Mouse (Mus musculus): ENCODE data around the gene Calcrl. TPM values are rescaled to one million over a fixed set of nuclear protein-coding genes. Genes with fewer than 3 reads are reported as not detected.

Calcrl gene
- polyA plus RNA-seq, 1 experiment from 2014 or later = 12.8 TPM

- H3K27ac ChIP-seq (ENCODE audit: low read depth) = no peak overlapping the region
- peaks cover 28% of the 10 kb centered on the region for H3K4me1 ChIP-seq (ENCODE audit: insufficient read depth)
- no peak overlapping the region for H3K4me2 ChIP-seq (ENCODE audit: low read depth, low read length)
- H3K36me3 ChIP-seq (replicated peaks; ENCODE audit: insufficient read depth, low read length) = no peaks in the 10 kb centered on the region
- WGBS (ENCODE audit: insufficient replicate concordance) = 72% methylated on average over 5 of the region's 5 CpGs
- no peaks in the 10 kb centered on the region for H3K9me3 ChIP-seq (ENCODE audit: low read length)
- H3K4me3 ChIP-seq (ENCODE audit: low read depth, low read length) = no peak overlapping the region
- TF ChIP-seq EP300 (IDR thresholded peaks at IDR 0.05; ENCODE audit: low read depth) (no peak), CTCF (IDR thresholded peaks at IDR 0.05; ENCODE audit: low read depth) (no peak)
- ATAC-seq (no peak), DNase-seq (no peak)
- no peaks in the 10 kb centered on the region for H3K27me3 ChIP-seq (ENCODE audit: insufficient read depth, low read length)
- no peak overlapping the region for H3K9ac ChIP-seq (replicated peaks)
Measured at GRCm38 (mm10) chr2:84381997-84382396, 43.2 kb downstream of the Calcrl start.

GRCm38 (mm10) chr2:84380816-84381215 is 44.4 kb downstream of the Calcrl start:
- 77% methylated on average over 11 of the region's 11 CpGs for WGBS (ENCODE audit: insufficient replicate concordance)
- H3K27me3 ChIP-seq (ENCODE audit: insufficient read depth, low read length) = no peaks in the 10 kb centered on the region
- DNase-seq = no peak
- H3K4me3 ChIP-seq (ENCODE audit: low read depth, low read length) = no peak overlapping the region
- peaks cover 25% of the 10 kb centered on the region for H3K4me1 ChIP-seq (ENCODE audit: insufficient read depth)
- TF ChIP-seq CTCF (IDR thresholded peaks at IDR 0.05; ENCODE audit: low read depth) = no peak
- no peak for TF ChIP-seq EP300 (IDR thresholded peaks at IDR 0.05; ENCODE audit: low read depth)
- no peak for ATAC-seq
- no peak overlapping the region for H3K27ac ChIP-seq (ENCODE audit: low read depth)
- no peak overlapping the region for H3K4me2 ChIP-seq (ENCODE audit: low read depth, low read length)
- H3K9me3 ChIP-seq (ENCODE audit: low read length) = no peaks in the 10 kb centered on the region
- H3K9ac ChIP-seq (replicated peaks) = no peak overlapping the region
- no peaks in the 10 kb centered on the region for H3K36me3 ChIP-seq (replicated peaks; ENCODE audit: insufficient read depth, low read length)

DNA sequence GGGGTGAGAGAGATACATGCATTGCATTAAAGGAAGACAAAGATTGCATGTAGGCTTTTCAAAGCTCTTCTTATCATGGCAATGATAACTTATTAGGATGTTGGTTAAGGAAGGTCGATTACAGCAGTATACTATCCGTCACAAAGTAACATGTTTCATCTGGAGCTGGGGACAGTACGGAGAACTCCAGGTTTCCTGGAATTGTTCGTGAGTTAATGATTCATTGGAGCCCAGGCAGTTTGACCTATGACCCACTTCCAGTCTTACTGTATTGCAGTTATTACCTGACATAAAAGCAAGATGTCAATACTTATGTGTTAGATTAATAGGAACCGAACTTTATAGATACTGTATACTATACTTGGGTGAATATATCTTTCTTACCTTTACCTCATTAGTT is 46.5 kb downstream of the Calcrl start:
- Histone ChIP-seq H3K36me3 (replicated peaks; ENCODE audit: insufficient read depth, low read length) (no peaks in the 10 kb centered on the region; the same call in 1 of the 2 replicates), H3K9ac (replicated peaks) (no peak overlapping the region), H3K9me3 (ENCODE audit: low read length) (no peaks in the 10 kb centered on the region), H3K4me2 (ENCODE audit: low read depth, low read length) (no peak overlapping the region), H3K4me3 (ENCODE audit: low read depth, low read length) (no peak overlapping the region), H3K27me3 (ENCODE audit: insufficient read depth, low read length) (no peaks in the 10 kb centered on the region), H3K27ac (ENCODE audit: low read depth) (no peak overlapping the region), H3K4me1 (ENCODE audit: insufficient read depth) (peaks cover 13% of the 10 kb centered on the region)
- DNase-seq (no peak), ATAC-seq (peak; percentile 78)
- WGBS (ENCODE audit: insufficient replicate concordance) = 55% methylated on average over 5 of the region's 5 CpGs
- TF ChIP-seq CTCF (IDR thresholded peaks at IDR 0.05; ENCODE audit: low read depth) = no peak
- TF ChIP-seq EP300 (IDR thresholded peaks at IDR 0.05; ENCODE audit: low read depth) = peak; percentile 27; the same call in 1 of the 2 replicates

DNA sequence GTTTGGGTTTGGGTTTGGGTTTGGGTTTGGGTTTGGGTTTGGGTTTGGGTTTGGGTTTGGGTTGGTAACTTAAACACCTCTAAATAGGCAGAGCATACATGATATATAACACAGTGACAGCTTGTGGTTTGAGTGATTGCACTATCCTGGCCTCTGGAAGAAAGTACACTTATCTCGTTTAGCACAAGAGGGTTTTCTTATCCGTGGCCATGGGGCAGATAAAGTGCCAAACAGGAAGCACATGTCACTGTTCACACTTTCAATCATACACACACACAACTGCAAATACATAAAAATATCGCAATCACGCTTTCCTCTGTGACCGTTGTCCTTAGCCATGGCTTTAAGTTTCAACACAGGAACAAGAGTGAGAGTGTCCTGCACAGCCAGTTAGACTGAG is 56.0 kb downstream of the Calcrl start:
- H3K9ac ChIP-seq (replicated peaks) = no peak overlapping the region
- TF ChIP-seq CTCF (IDR thresholded peaks at IDR 0.05; ENCODE audit: low read depth) (no peak), EP300 (IDR thresholded peaks at IDR 0.05; ENCODE audit: low read depth) (peak; percentile 88)
- 16% methylated on average over 5 of the region's 5 CpGs for WGBS (ENCODE audit: insufficient replicate concordance)
- H3K4me2 ChIP-seq (ENCODE audit: low read depth, low read length) = no peak overlapping the region
- H3K36me3 ChIP-seq (replicated peaks; ENCODE audit: insufficient read depth, low read length) = no peaks in the 10 kb centered on the region; the same call in 1 of the 2 replicates
- DNase-seq = no peak
- peaks cover 10% of the 10 kb centered on the region for H3K4me1 ChIP-seq (ENCODE audit: insufficient read depth)
- H3K27ac ChIP-seq (ENCODE audit: low read depth) = no peak overlapping the region
- no peaks in the 10 kb centered on the region for H3K9me3 ChIP-seq (ENCODE audit: low read length)
- H3K4me3 ChIP-seq (ENCODE audit: low read depth, low read length) = no peak overlapping the region
- peak; percentile 58 for ATAC-seq
- H3K27me3 ChIP-seq (ENCODE audit: insufficient read depth, low read length) = no peaks in the 10 kb centered on the region

DNA sequence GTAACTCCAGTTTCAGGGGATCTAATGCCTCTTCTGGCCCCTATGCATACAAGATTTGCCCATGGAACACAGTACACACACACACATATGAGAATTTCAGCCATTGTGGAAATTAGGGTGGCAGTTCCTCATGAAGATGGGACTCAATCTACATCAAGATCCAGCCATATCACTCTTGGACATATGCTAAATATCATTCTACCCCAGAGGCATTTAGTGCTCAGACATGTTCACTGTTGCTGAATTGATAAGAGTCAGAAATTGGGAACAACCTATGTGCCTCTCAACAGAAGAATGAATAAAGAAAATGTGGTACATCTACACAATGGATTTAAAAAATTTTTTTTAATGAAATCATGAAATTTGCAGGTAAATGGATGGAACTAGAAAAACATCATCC is 58.5 kb downstream of the Calcrl start:
- Histone ChIP-seq H3K27me3 (ENCODE audit: insufficient read depth, low read length) (no peaks in the 10 kb centered on the region), H3K9ac (replicated peaks) (no peak overlapping the region), H3K36me3 (replicated peaks; ENCODE audit: insufficient read depth, low read length) (no peaks in the 10 kb centered on the region), H3K4me3 (ENCODE audit: low read depth, low read length) (no peak overlapping the region), H3K4me2 (ENCODE audit: low read depth, low read length) (no peak overlapping the region), H3K9me3 (ENCODE audit: low read length) (no peaks in the 10 kb centered on the region), H3K27ac (ENCODE audit: low read depth) (no peak overlapping the region), H3K4me1 (ENCODE audit: insufficient read depth) (peaks cover 10% of the 10 kb centered on the region)
- TF ChIP-seq CTCF (IDR thresholded peaks at IDR 0.05; ENCODE audit: low read depth) (no peak), EP300 (IDR thresholded peaks at IDR 0.05; ENCODE audit: low read depth) (peak; percentile 90)
- ATAC-seq (peak; percentile 33), DNase-seq (no peak)

GRCm38 (mm10) chr2:84365266-84365665 is 59.9 kb downstream of the Calcrl start:
- no peak overlapping the region for H3K4me3 ChIP-seq (ENCODE audit: low read depth, low read length)
- no peaks in the 10 kb centered on the region for H3K27me3 ChIP-seq (ENCODE audit: insufficient read depth, low read length)
- peaks cover 10% of the 10 kb centered on the region for H3K4me1 ChIP-seq (ENCODE audit: insufficient read depth)
- no peaks in the 10 kb centered on the region for H3K36me3 ChIP-seq (replicated peaks; ENCODE audit: insufficient read depth, low read length)
- no peaks in the 10 kb centered on the region for H3K9me3 ChIP-seq (ENCODE audit: low read length)
- no peak overlapping the region for H3K4me2 ChIP-seq (ENCODE audit: low read depth, low read length)
- ATAC-seq = no peak
- 82% methylated on average over 3 of the region's 3 CpGs for WGBS (ENCODE audit: insufficient replicate concordance)
- H3K9ac ChIP-seq (replicated peaks) = no peak overlapping the region
- DNase-seq = no peak
- H3K27ac ChIP-seq (ENCODE audit: low read depth) = no peak overlapping the region
- no peak for TF ChIP-seq EP300 (IDR thresholded peaks at IDR 0.05; ENCODE audit: low read depth)
- no peak for TF ChIP-seq CTCF (IDR thresholded peaks at IDR 0.05; ENCODE audit: low read depth)

Data from liver, postnatal 0 days (tissue).